ENCODE assay signal across 11 mouse cellular contexts in the genomic region with DNA sequence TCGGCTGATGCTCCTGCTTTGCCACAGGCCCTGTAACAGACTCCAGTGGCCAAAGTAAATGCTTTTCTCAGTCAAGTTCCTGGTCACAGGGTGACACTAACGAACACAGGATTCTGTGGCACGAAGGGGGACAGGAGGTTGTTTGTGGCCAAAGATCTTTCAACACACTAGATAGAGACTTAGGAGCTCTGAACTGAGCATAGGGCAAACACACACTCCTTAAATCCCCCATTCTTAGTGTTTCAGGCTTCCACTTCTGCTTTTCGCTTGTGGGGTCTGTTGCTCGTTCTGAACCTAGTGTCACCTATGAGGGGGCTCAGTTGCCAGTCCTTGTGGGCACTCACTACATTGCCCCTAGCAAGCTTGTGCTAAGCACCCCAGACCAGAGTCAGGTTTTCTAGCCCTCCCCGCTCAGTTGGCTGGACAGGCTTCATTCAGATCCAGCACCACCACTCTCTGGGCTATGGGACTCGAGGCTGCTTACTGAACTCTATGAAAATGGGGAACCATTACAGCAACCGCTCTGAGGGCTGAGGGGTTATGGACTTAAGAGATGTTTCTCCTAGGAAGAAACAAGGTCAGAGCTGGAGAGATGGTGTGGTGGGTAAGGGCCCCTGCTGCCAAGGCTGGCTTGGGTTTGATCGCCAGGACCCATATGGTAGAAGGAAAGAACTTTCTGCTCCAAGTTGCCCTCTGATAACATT. TPM values are rescaled to one million over a fixed set of nuclear protein-coding genes. Genes with fewer than 3 reads are reported as not detected.
DNase-seq lines count a peak whose midpoint lies in the region; ATAC-seq and TF ChIP-seq lines count a peak whose summit lies in the region.
"Had no signal": no experiment of that assay in that cellular context is flagged by ENCODE, and none has a peak within 500 bp of the region (broad histone marks: within the 10 kb centered on the region; RNA-seq: fewer than 3 reads in every experiment).

No protein-coding gene starts in this region.

- 90% methylated on average over 9 of the region's 9 CpGs for WGBS in hindbrain, embryonic 10.5 days
- 87% methylated on average over 9 of the region's 9 CpGs for WGBS in hindbrain, postnatal 0 days
- WGBS in embryonic facial prominence, embryonic 13.5 days, result 88% methylated on average over 9 of the region's 9 CpGs
- WGBS in macrophage (ENCODE audit: missing documents), result 17% methylated on average over 9 of the region's 9 CpGs
- WGBS in kidney, embryonic 14.5 days, result 88% methylated on average over 9 of the region's 9 CpGs

- peaks cover 62% of the 10 kb centered on the region for H3K4me1 ChIP-seq in hindbrain, embryonic 10.5 days (replicated peaks)
- peaks cover 19% of the 10 kb centered on the region for H3K4me1 ChIP-seq in hindbrain, postnatal 0 days (ENCODE audit: insufficient read depth, low read length)
- H3K4me1 ChIP-seq in E14TG2a.4 (replicated peaks; ENCODE audit: low read depth, low read length), result peaks cover 97% of the 10 kb centered on the region
- peaks cover 47% of the 10 kb centered on the region for H3K4me1 ChIP-seq in embryonic facial prominence, embryonic 13.5 days
- H3K4me1 ChIP-seq in kidney, embryonic 14.5 days (ENCODE audit: control insufficient read depth, insufficient read depth, low read length), result peaks cover 27% of the 10 kb centered on the region

- no peaks in the 10 kb centered on the region for H3K27me3 ChIP-seq in hindbrain, embryonic 10.5 days (ENCODE audit: insufficient read depth, poor library complexity, severe bottlenecking)
- no peaks in the 10 kb centered on the region for H3K27me3 ChIP-seq in hindbrain, postnatal 0 days (ENCODE audit: insufficient read depth, low read length)
- no peaks in the 10 kb centered on the region for H3K27me3 ChIP-seq in E14TG2a.4 (ENCODE audit: insufficient read depth, low read length)
- H3K27me3 ChIP-seq in embryonic facial prominence, embryonic 13.5 days, result no peaks in the 10 kb centered on the region
- H3K27me3 ChIP-seq in kidney, embryonic 14.5 days (ENCODE audit: control insufficient read depth, insufficient read depth, low read length), result no peaks in the 10 kb centered on the region
- H3K27me3 ChIP-seq: forebrain, embryonic 15.5 days had no signal

- H3K27ac ChIP-seq in hindbrain, embryonic 10.5 days, result 0 out of 2 replicates have a peak overlapping the region, but pooled peaks have one; percentile 36
- no peak overlapping the region for H3K27ac ChIP-seq in hindbrain, postnatal 0 days
- peak overlapping the region; percentile 76 for H3K27ac ChIP-seq in embryonic facial prominence, embryonic 13.5 days
- peak overlapping the region; percentile 87 for H3K27ac ChIP-seq in macrophage
- no peak overlapping the region; the same call in 1 of the 2 replicates for H3K27ac ChIP-seq in kidney, embryonic 14.5 days (ENCODE audit: low read depth, low read length)

- H3K9ac ChIP-seq in hindbrain, postnatal 0 days (replicated peaks; ENCODE audit: low read length), result no peak overlapping the region
- no peak overlapping the region for H3K9ac ChIP-seq in embryonic facial prominence, embryonic 13.5 days
- H3K9ac ChIP-seq in kidney, embryonic 14.5 days (ENCODE audit: low read depth, low read length), result no peak overlapping the region
- H3K9ac ChIP-seq: forebrain, embryonic 15.5 days had no signal

- H3K9me3 ChIP-seq in hindbrain, embryonic 10.5 days, result no peaks in the 10 kb centered on the region
- no peaks in the 10 kb centered on the region for H3K9me3 ChIP-seq in hindbrain, postnatal 0 days (ENCODE audit: low read length)
- H3K9me3 ChIP-seq in E14TG2a.4 (ENCODE audit: low read length), result no peaks in the 10 kb centered on the region
- H3K9me3 ChIP-seq in embryonic facial prominence, embryonic 13.5 days, result no peaks in the 10 kb centered on the region
- no peaks in the 10 kb centered on the region for H3K9me3 ChIP-seq in kidney, embryonic 14.5 days (ENCODE audit: control insufficient read depth, low read length)
- H3K9me3 ChIP-seq: forebrain, embryonic 15.5 days had no signal

- H3K79me2 ChIP-seq in macrophage (ENCODE audit: inconsistent target), result peaks cover 63% of the 10 kb centered on the region

- no peak overlapping the region for H3K4me3 ChIP-seq in hindbrain, embryonic 10.5 days
- H3K4me3 ChIP-seq in hindbrain, postnatal 0 days (ENCODE audit: low read length), result no peak overlapping the region
- H3K4me3 ChIP-seq in E14TG2a.4 (replicated peaks; ENCODE audit: low read length) (0 out of 2 replicates have a peak overlapping the region, but pooled peaks have one; percentile 11), macrophage (ENCODE audit: inconsistent target) (no peak overlapping the region)
- H3K4me3 ChIP-seq in embryonic facial prominence, embryonic 13.5 days, result no peak overlapping the region
- no peak overlapping the region for H3K4me3 ChIP-seq in kidney, embryonic 14.5 days (ENCODE audit: low read length)
- H3K4me3 ChIP-seq: forebrain, embryonic 15.5 days had no signal

- no peak for ATAC-seq in hindbrain, postnatal 0 days
- ATAC-seq in embryonic facial prominence, embryonic 13.5 days (ENCODE audit: insufficient number of reproducible peaks, insufficient read depth, low FRiP score, low TSS enrichment, low read depth), result no peak
- no peak for ATAC-seq in activated CD4-positive, CD25-positive, alpha-beta regulatory T cell, adult 4 months
- ATAC-seq in kidney, embryonic 14.5 days (ENCODE audit: low FRiP score, low TSS enrichment), result no peak
- ATAC-seq: forebrain, embryonic 15.5 days had no signal

- TF ChIP-seq CTCF in hindbrain, postnatal 0 days (IDR thresholded peaks at IDR 0.05; ENCODE audit: low read depth), result no peak
- no peak for TF ChIP-seq CTCF in E14TG2a.4 (conservative IDR thresholded peaks at IDR 0.05; ENCODE audit: low read length)

- DNase-seq in hindbrain, embryonic 10.5 days (ENCODE audit: low spot score), result no peak
- no peak for DNase-seq in hindbrain, postnatal 0 days (ENCODE audit: low spot score)
- no peak for DNase-seq in urinary bladder, postnatal 25 days (ENCODE audit: low spot score)
- DNase-seq: layer of hippocampus, postnatal 36 days; midbrain, embryonic 14.5 days had no signal

- no peak overlapping the region for H3K4me2 ChIP-seq in hindbrain, postnatal 0 days (ENCODE audit: low read depth, low read length)
- H3K4me2 ChIP-seq in embryonic facial prominence, embryonic 13.5 days, result peak overlapping the region; percentile 49; the same call in 1 of the 2 replicates
- H3K4me2 ChIP-seq in kidney, embryonic 14.5 days (replicated peaks; ENCODE audit: low read depth, low read length), result no peak overlapping the region
- H3K4me2 ChIP-seq: forebrain, embryonic 15.5 days had no signal

- peaks cover 18% of the 10 kb centered on the region; the same call in 1 of the 2 replicates for H3K36me3 ChIP-seq in hindbrain, embryonic 10.5 days
- no peaks in the 10 kb centered on the region for H3K36me3 ChIP-seq in hindbrain, postnatal 0 days (ENCODE audit: insufficient read depth, low read length)
- peaks cover 60% of the 10 kb centered on the region for H3K36me3 ChIP-seq in E14TG2a.4 (ENCODE audit: insufficient read depth, low read length)
- H3K36me3 ChIP-seq in embryonic facial prominence, embryonic 13.5 days, result no peaks in the 10 kb centered on the region
- H3K36me3 ChIP-seq in macrophage (ENCODE audit: inconsistent target), result no peaks in the 10 kb centered on the region
- H3K36me3 ChIP-seq in kidney, embryonic 14.5 days (ENCODE audit: control insufficient read depth, insufficient read depth, low read length), result no peaks in the 10 kb centered on the region
- H3K36me3 ChIP-seq: forebrain, embryonic 15.5 days had no signal

RNA-seq across cellular contexts. Expression of gene Uck2, which starts 16.6 kb away (rescaled TPM):
- polyA plus RNA-seq in hindbrain, embryonic 10.5 days (2016; fragmentation: Nextera tagmentation; extraction: Ambion mirVana), result 113 and 125 TPM in 2 replicates
- total RNA-seq in hindbrain, postnatal 0 days (2014; rRNA removed), result 71.8 and 91.3 TPM in 2 replicates
- polyA plus RNA-seq in hindbrain, postnatal 0 days (2015; fragmentation: Nextera tagmentation; extraction: Ambion mirVana), result 40.1 and 44.7 TPM in 2 replicates
- 80.7 and 87.8 TPM in 2 replicates for polyA plus RNA-seq in embryonic facial prominence, embryonic 13.5 days (2015; fragmentation: Nextera tagmentation; extraction: Ambion mirVana)
- total RNA-seq in macrophage (2018; cell fraction: chromatin; rRNA removed), result 10 to 100 TPM in 1 of 26 experiments, 1 to 10 TPM in 17, under 1 TPM in 7, not detected in 1; 0.17 to 10.2 (median 2.5) TPM
- 10 to 100 TPM in 8 of 26 experiments, 1 to 10 TPM in 18; 1.2 to 17.5 (median 8.4) TPM for total RNA-seq in macrophage (2018; cell fraction: cytosol; rRNA removed)
- 10 to 100 TPM in 1 of 26 experiments, 1 to 10 TPM in 21, under 1 TPM in 4; 0.63 to 15.0 (median 3.3) TPM for total RNA-seq in macrophage (2018; cell fraction: nucleus; rRNA removed)
- 6.9 to 29.5 TPM (median 19.7 TPM) in 3 replicates for polyA plus RNA-seq in macrophage (2018)
- polyA plus RNA-seq in activated CD4-positive, CD25-positive, alpha-beta regulatory T cell, adult 4 months (2017; shearing (Covaris generic)), result 10 to 100 TPM; 18.6 to 31.8 TPM
- polyA plus RNA-seq in kidney, embryonic 14.5 days (2014; fragmentation: Nextera tagmentation; extraction: Ambion mirVana), result 103 and 104 TPM in 2 replicates

RNA-seq across cellular contexts. Expression of gene Tmco1, which starts 39.7 kb away (rescaled TPM):
- polyA plus RNA-seq in hindbrain, embryonic 10.5 days (2016; fragmentation: Nextera tagmentation; extraction: Ambion mirVana), result 76.3 and 78.3 TPM in 2 replicates
- total RNA-seq in hindbrain, postnatal 0 days (2014; rRNA removed), result 47.5 and 63.2 TPM in 2 replicates
- 70.4 and 80.8 TPM in 2 replicates for polyA plus RNA-seq in hindbrain, postnatal 0 days (2015; fragmentation: Nextera tagmentation; extraction: Ambion mirVana)
- polyA plus RNA-seq in embryonic facial prominence, embryonic 13.5 days (2015; fragmentation: Nextera tagmentation; extraction: Ambion mirVana), result 81.2 and 82.1 TPM in 2 replicates
- total RNA-seq in macrophage (2018; cell fraction: chromatin; rRNA removed), result 10 to 100 TPM in 7 of 26 experiments, 1 to 10 TPM in 19; 1.5 to 22.6 (median 5.7) TPM
- 100 to 1,000 TPM in 5 of 26 experiments, 10 to 100 TPM in 21; 67.3 to 110 (median 83.2) TPM for total RNA-seq in macrophage (2018; cell fraction: cytosol; rRNA removed)
- 10 to 100 TPM in 25 of 26 experiments, 1 to 10 TPM in 1; 7.5 to 62.2 (median 33.7) TPM for total RNA-seq in macrophage (2018; cell fraction: nucleus; rRNA removed)
- 107 to 127 TPM (median 115 TPM) in 3 replicates for polyA plus RNA-seq in macrophage (2018)
- 100 to 1,000 TPM in 1 of 2 experiments, 10 to 100 TPM in 1; 94.8 to 120 TPM for polyA plus RNA-seq in activated CD4-positive, CD25-positive, alpha-beta regulatory T cell, adult 4 months (2017; shearing (Covaris generic))
- polyA plus RNA-seq in kidney, embryonic 14.5 days (2014; fragmentation: Nextera tagmentation; extraction: Ambion mirVana), result 86.5 and 121 TPM in 2 replicates

Comparison
In these comparisons a context has a peak if more than half of its experiments do, and no peak if none do; other contexts are left out.
1. H3K27ac ChIP-seq: peak in hindbrain, embryonic 10.5 days (single experiment), embryonic facial prominence, embryonic 13.5 days (single experiment) and macrophage (single experiment); none in hindbrain, postnatal 0 days (single experiment) and kidney, embryonic 14.5 days (single experiment).